Mouse (Mus musculus) erythroblast, embryonic 14.5 days (primary cell): ENCODE results near the gene Agt. TPM values are rescaled to one million over a fixed set of nuclear protein-coding genes. Genes with fewer than 3 reads are reported as not detected.

Experiments used
- H3K27me3 ChIP-seq: 2 replicates; pipeline ENCODE4 v1.6.1; 2012; ENCODE audit warnings: inconsistent platforms; ENCODE audit not compliant: control insufficient read depth
- H3K36me3 ChIP-seq: 2 replicates; pipeline ENCODE4 v1.6.1; 2012; ENCODE audit warnings: mild to moderate bottlenecking, inconsistent platforms; ENCODE audit not compliant: control insufficient read depth
- H3K4me1 ChIP-seq: 2 replicates; pipeline ENCODE4 v1.6.1; 2012; ENCODE audit warnings: inconsistent platforms; ENCODE audit not compliant: control insufficient read depth
- H3K4me3 ChIP-seq: replicated peaks from 2 replicates; pipeline ENCODE3; 2012; ENCODE audit warnings: moderate library complexity, mild to moderate bottlenecking, inconsistent platforms
- H3K9me3 ChIP-seq: 2 replicates; pipeline ENCODE4 v1.6.1; 2012; ENCODE audit warnings: low read length, inconsistent platforms, mixed read lengths; ENCODE audit not compliant: control insufficient read depth
- GATA1 ChIP-seq: IDR thresholded peaks from 2 replicates; pipeline ENCODE4 v1.6.1; 2012; ENCODE audit warnings: low read length, inconsistent platforms, mixed read lengths
- TAL1 ChIP-seq: IDR thresholded peaks from 3 replicates; pipeline ENCODE4 v1.6.1; 2012; ENCODE audit warnings: low read length, inconsistent platforms, mixed read lengths
- polyA plus RNA-seq: library from polyadenylated mRNA; stranded (reverse); fragments of >175 nt; gene quantifications from 2 replicates; pipeline ENCODE4 v1.2.3, GENCODE M21; 2012

The Agt gene
- polyA plus RNA-seq, 1 experiment, result 0.05 TPM

DNA sequence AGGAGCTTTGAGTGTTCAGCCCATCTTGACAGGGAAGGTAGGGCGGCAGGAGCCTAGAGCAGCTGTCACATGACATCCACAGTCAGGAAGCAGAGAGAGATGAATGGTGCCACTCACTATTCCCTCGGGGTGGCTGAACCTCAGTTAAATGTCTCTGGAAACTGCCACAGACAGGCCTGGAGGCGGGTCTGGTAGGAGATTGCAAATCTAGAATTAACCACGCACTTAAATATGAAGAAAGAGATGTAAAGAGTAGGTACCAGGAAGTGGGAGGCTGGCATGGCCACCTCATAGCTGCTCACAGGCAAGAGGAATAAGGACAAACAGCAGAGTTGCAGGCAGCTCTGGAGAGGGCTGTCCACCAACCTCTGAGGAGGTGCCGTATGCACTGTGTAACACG lies 52.4 kb downstream of the Agt start:
- H3K27me3 ChIP-seq, result peaks cover 8% of the 10 kb centered on the region

GRCm38 (mm10) chr8:124516525-124516924 lies 53.0 kb downstream of the Agt start:
- Histone ChIP-seq H3K27me3 (peaks cover 8% of the 10 kb centered on the region), H3K4me3 (no peak overlapping the region), H3K9me3 (no peaks in the 10 kb centered on the region), H3K36me3 (no peaks in the 10 kb centered on the region), H3K4me1 (peaks cover 12% of the 10 kb centered on the region)
- TF ChIP-seq GATA1, result no peak
- no peak for TF ChIP-seq TAL1

More for the DNA sequence above, 52.4 kb downstream of the Agt start:
- TF ChIP-seq TAL1 (no peak), GATA1 (no peak)
- Histone ChIP-seq H3K9me3 (no peaks in the 10 kb centered on the region), H3K4me3 (no peak overlapping the region), H3K36me3 (no peaks in the 10 kb centered on the region; the same call in 1 of the 2 replicates), H3K4me1 (peaks cover 18% of the 10 kb centered on the region)

DNA sequence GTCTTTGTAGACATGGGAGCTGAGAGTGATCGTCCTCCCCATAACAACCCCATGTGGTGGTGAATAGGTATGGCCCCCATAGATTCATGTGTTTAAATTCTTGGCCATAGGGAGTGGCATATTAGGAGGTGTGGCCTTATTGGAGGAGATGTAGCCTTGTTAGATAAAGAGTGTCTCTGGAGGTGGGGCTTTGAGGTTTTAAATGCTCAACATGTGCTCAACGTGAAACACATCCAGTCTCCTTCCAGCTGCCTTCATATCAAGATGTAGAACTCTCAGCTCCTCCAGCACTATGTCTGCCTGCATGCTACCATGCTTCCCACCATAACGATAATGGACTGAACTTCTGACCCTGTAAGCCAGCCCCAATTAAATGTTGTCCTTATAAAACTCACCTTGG lies 53.5 kb downstream of the Agt start:
- no peak for TF ChIP-seq TAL1
- no peak for TF ChIP-seq GATA1
- H3K4me1 ChIP-seq, result peaks cover 7% of the 10 kb centered on the region

GRCm38 (mm10) chr8:124509156-124509555 lies 60.4 kb downstream of the Agt start:
- Histone ChIP-seq H3K27me3 (no peaks in the 10 kb centered on the region), H3K4me3 (no peak overlapping the region), H3K4me1 (no peaks in the 10 kb centered on the region), H3K9me3 (no peaks in the 10 kb centered on the region), H3K36me3 (no peaks in the 10 kb centered on the region)
- no peak for TF ChIP-seq TAL1
- TF ChIP-seq GATA1, result no peak

More for the DNA sequence above, 53.5 kb downstream of the Agt start:
- Histone ChIP-seq H3K36me3 (no peaks in the 10 kb centered on the region), H3K9me3 (no peaks in the 10 kb centered on the region), H3K4me3 (no peak overlapping the region), H3K27me3 (peaks cover 8% of the 10 kb centered on the region)

GRCm38 (mm10) chr8:124508321-124508695 lies 61.2 kb downstream of the Agt start:
- H3K27me3 ChIP-seq, result no peaks in the 10 kb centered on the region
- no peak overlapping the region for H3K4me3 ChIP-seq
- H3K36me3 ChIP-seq, result no peaks in the 10 kb centered on the region
- no peaks in the 10 kb centered on the region for H3K4me1 ChIP-seq
- TF ChIP-seq GATA1, result no peak
- no peak for TF ChIP-seq TAL1
- no peaks in the 10 kb centered on the region for H3K9me3 ChIP-seq

DNA sequence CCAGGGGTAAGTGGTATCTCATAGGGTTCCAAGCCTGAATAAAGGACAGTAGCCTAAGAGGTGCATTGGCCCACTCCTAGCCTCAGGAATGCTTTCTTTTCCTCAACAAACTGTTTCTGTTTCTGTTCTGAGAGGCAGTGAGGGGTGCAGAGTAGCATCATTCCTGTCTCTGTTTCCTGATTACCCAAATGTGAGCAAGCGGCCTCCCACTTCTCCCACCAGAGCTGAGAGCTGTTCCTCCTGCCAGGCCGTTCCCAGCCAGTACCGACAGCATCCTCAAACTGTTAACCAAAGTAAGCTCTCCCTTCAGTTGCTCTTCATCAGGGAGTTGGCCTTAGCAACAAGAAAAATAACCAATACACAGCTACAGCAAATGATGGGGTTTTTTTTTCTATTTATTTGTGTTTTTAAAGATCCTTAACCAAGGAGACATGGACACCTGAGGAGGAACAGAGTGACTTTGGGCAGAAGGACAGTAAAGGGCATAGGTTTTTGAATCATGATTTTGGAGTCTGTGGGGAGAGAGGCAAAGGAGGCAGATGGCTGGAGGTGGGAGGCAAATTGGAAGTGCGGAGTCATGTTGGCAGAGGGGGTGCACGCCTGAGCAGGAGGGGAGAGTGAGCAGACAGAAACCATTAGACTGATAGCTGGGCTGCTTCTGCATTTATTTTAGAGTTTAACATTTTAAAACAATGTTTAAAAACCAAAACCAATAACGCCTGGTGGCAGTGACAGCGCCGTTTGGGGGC lies 61.8 kb downstream of the Agt start:
- H3K36me3 ChIP-seq, result no peaks in the 10 kb centered on the region
- no peaks in the 10 kb centered on the region for H3K9me3 ChIP-seq
- H3K27me3 ChIP-seq, result no peaks in the 10 kb centered on the region
- no peak for TF ChIP-seq TAL1
- TF ChIP-seq GATA1, result no peak
- no peak overlapping the region for H3K4me3 ChIP-seq
- H3K4me1 ChIP-seq, result no peaks in the 10 kb centered on the region

Other genes starting within 250 kb of the Agt start
- gene Pgbd5, start 130.0 kb downstream of the Agt start, polyA plus RNA-seq, result not detected in 2 replicates
- gene Cog2, start 48.9 kb downstream of the Agt start, polyA plus RNA-seq, result 0.87 and 1.0 TPM in 2 replicates
- not detected in 2 replicates for gene Capn9, start 6.4 kb upstream of the Agt start, polyA plus RNA-seq
- 3.5 TPM in 2 replicates for gene 2310022B05Rik, start 93.7 kb upstream of the Agt start, polyA plus RNA-seq
- gene Ttc13, start 152.3 kb upstream of the Agt start, polyA plus RNA-seq, result 0.42 and 0.44 TPM in 2 replicates
- gene Arv1, start 152.4 kb upstream of the Agt start, polyA plus RNA-seq, result 0.11 and 0.29 TPM in 2 replicates
- not detected in 2 replicates for gene Fam89a, start 182.1 kb upstream of the Agt start, polyA plus RNA-seq
- not detected in 2 replicates for gene Trim67, start 223.4 kb upstream of the Agt start, polyA plus RNA-seq